ENCODE assay signal across 8 mouse cellular contexts in the genomic region with DNA sequence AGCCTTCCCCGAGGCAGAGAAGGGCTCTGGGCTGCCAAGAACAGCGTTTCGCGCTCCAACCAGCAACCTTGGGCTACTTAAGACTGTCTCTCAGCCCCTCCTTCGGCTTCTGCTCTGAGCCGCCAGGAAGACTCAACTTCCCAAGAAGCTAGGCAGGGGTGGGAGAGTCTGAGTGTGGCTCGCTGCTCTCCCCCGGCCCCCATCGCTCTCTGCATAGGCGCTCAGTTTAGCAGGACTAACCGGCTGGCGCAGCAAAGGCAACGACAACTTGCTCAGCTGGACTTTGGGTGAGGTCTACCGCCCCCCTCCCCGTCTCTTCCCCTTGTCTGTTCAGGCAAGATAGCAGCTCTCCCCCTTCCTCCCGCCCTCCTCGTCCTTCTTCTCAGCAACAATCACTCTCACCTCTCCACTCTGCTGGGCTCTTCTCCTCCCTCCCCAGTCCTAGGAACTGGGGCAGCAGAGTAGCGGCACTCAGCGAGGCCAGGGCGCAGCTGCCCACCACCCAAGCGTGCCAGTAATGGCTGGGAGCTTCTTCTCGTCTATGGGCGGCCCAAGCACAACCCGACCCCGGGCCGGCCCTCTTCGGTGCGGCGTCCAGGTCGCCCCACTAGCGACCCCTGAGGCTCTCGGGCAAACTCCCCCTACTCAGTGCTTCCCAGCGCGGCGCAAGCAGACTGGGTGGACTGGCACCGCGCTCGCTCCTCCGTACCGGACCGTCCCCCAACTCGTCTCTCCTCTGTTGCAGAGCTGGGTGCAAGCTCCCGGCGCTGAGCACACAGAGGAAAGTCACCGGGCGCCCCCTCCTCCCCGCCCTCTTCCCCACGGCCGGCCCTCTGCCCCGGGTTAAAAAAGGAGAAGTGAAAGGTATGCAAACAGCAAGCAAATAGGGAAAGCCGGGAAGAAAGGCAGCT. TPM values are rescaled to one million over a fixed set of nuclear protein-coding genes. Genes with fewer than 3 reads are reported as not detected.
A peak's percentile ranks its signal among the peaks of the same experiment; 100 is the strongest.
DNase-seq lines count a peak whose midpoint lies in the region; ATAC-seq and TF ChIP-seq lines count a peak whose summit lies in the region.

No protein-coding gene starts in this region.

- peak overlapping the region; percentile 12 for H3K4me3 ChIP-seq in spleen, adult 2 months (ENCODE audit: extremely low read depth, insufficient read depth, insufficient read length)
- peak overlapping the region; percentile 60 for H3K4me3 ChIP-seq in embryonic facial prominence, embryonic 13.5 days
- peak overlapping the region; percentile 54 for H3K4me3 ChIP-seq in hindbrain, embryonic 14.5 days (replicated peaks; ENCODE audit: low read length)
- peak overlapping the region; percentile 62 for H3K4me3 ChIP-seq in liver, embryonic 16.5 days (ENCODE audit: low read depth, low read length)

- ATAC-seq in embryonic facial prominence, embryonic 13.5 days (ENCODE audit: insufficient number of reproducible peaks, insufficient read depth, low FRiP score, low TSS enrichment, low read depth) = peak; percentile 48; the same call in 1 of the 2 replicates
- peak; percentile 44 for ATAC-seq in hindbrain, embryonic 14.5 days (ENCODE audit: low FRiP score)
- peak; percentile 30 for ATAC-seq in liver, embryonic 16.5 days (ENCODE audit: low read depth)

- TF ChIP-seq POLR2A in spleen, adult 2 months (IDR thresholded peaks at IDR 0.05; ENCODE audit: low read depth, low read length) = no peak

- no peaks in the 10 kb centered on the region; the same call in 1 of the 2 replicates for H3K4me1 ChIP-seq in spleen, adult 2 months (ENCODE audit: control insufficient read depth, insufficient read depth, insufficient read length)
- peaks cover 31% of the 10 kb centered on the region for H3K4me1 ChIP-seq in embryonic facial prominence, embryonic 13.5 days
- peaks cover 4% of the 10 kb centered on the region; the same call in 1 of the 2 replicates for H3K4me1 ChIP-seq in hindbrain, embryonic 14.5 days (replicated peaks; ENCODE audit: control insufficient read depth, insufficient read depth, low read length)
- H3K4me1 ChIP-seq in liver, embryonic 16.5 days (ENCODE audit: control insufficient read depth, low read depth, low read length) = no peaks in the 10 kb centered on the region; the same call in 1 of the 2 replicates

- no peaks in the 10 kb centered on the region for H3K9me3 ChIP-seq in embryonic facial prominence, embryonic 13.5 days
- H3K9me3 ChIP-seq in hindbrain, embryonic 14.5 days (ENCODE audit: control insufficient read depth, low read length) = no peaks in the 10 kb centered on the region
- H3K9me3 ChIP-seq in liver, embryonic 16.5 days (replicated peaks; ENCODE audit: control insufficient read depth, low read length) = no peaks in the 10 kb centered on the region

- H3K36me3 ChIP-seq in spleen, adult 2 months (ENCODE audit: control insufficient read depth, insufficient read depth, low read length) = no peaks in the 10 kb centered on the region
- no peaks in the 10 kb centered on the region for H3K36me3 ChIP-seq in embryonic facial prominence, embryonic 13.5 days
- H3K36me3 ChIP-seq in hindbrain, embryonic 14.5 days (replicated peaks; ENCODE audit: control insufficient read depth, insufficient read depth) = no peaks in the 10 kb centered on the region
- H3K36me3 ChIP-seq in liver, embryonic 16.5 days (ENCODE audit: control insufficient read depth, insufficient read depth) = no peaks in the 10 kb centered on the region

- peak overlapping the region; percentile 70 for H3K9ac ChIP-seq in embryonic facial prominence, embryonic 13.5 days
- peak overlapping the region; percentile 65 for H3K9ac ChIP-seq in hindbrain, embryonic 14.5 days
- peak overlapping the region; percentile 52 for H3K9ac ChIP-seq in liver, embryonic 16.5 days (ENCODE audit: low read depth, low read length)

- TF ChIP-seq CTCF in spleen, adult 2 months (IDR thresholded peaks at IDR 0.05; ENCODE audit: extremely low read depth, insufficient read depth, insufficient read length, insufficient replicate concordance) = no peak

- peaks cover 11% of the 10 kb centered on the region for H3K27me3 ChIP-seq in spleen, adult 2 months (ENCODE audit: control insufficient read depth, insufficient read depth, low read length)
- H3K27me3 ChIP-seq in embryonic facial prominence, embryonic 13.5 days = peaks cover 87% of the 10 kb centered on the region
- peaks cover 27% of the 10 kb centered on the region for H3K27me3 ChIP-seq in hindbrain, embryonic 14.5 days (ENCODE audit: control insufficient read depth, insufficient read depth, low read length)
- peaks cover 58% of the 10 kb centered on the region for H3K27me3 ChIP-seq in liver, embryonic 16.5 days (ENCODE audit: control insufficient read depth, insufficient read depth, low read depth, low read length)

- DNase-seq in spleen, adult 2 months (ENCODE audit: low read depth in 1 of 2, low spot score in 2 of 2) = no peak
- no peak for DNase-seq in spleen, postnatal 10 days (ENCODE audit: low spot score in 2 of 2)
- DNase-seq in hindbrain, embryonic 14.5 days (ENCODE audit: low spot score) = no peak
- DNase-seq in urinary bladder, postnatal 36 days (ENCODE audit: low spot score in 2 of 2) = no peak
- DNase-seq in urinary bladder, postnatal 10 days (ENCODE audit: low spot score) = no peak
- DNase-seq in spleen, postnatal 36 days (ENCODE audit: low spot score in 2 of 2) = no peak

- no peak overlapping the region for H3K27ac ChIP-seq in spleen, adult 2 months (ENCODE audit: insufficient read depth, low read length)
- H3K27ac ChIP-seq in embryonic facial prominence, embryonic 13.5 days = no peak overlapping the region
- H3K27ac ChIP-seq in hindbrain, embryonic 14.5 days = peak overlapping the region; percentile 89
- H3K27ac ChIP-seq in liver, embryonic 16.5 days (ENCODE audit: low read length) = peak overlapping the region; percentile 55

- WGBS in spleen, adult 2 months = 2% methylated on average over 50 of the region's 51 CpGs
- WGBS in embryonic facial prominence, embryonic 13.5 days = under 1% methylated on average over 51 of the region's 51 CpGs
- under 1% methylated on average over 51 of the region's 51 CpGs for WGBS in hindbrain, embryonic 14.5 days
- under 1% methylated on average over 51 of the region's 51 CpGs for WGBS in liver, embryonic 16.5 days (ENCODE audit: insufficient replicate concordance)

- peak overlapping the region; percentile 92 for H3K4me2 ChIP-seq in embryonic facial prominence, embryonic 13.5 days
- H3K4me2 ChIP-seq in hindbrain, embryonic 14.5 days (replicated peaks) = peak overlapping the region; percentile 77
- H3K4me2 ChIP-seq in liver, embryonic 16.5 days (ENCODE audit: low read depth, low read length) = peak overlapping the region; percentile 53

RNA-seq across cellular contexts. Expression of a gene that starts 1.5 kb away (rescaled TPM):
- polyA plus RNA-seq in spleen, adult 2 months (2012; rRNA removed) = 1.6 and 2.2 TPM in 2 replicates
- polyA plus RNA-seq in embryonic facial prominence, embryonic 13.5 days (2015; fragmentation: Nextera tagmentation; extraction: Ambion mirVana) = 1.3 and 1.7 TPM in 2 replicates
- 9.6 and 9.7 TPM in 2 replicates for polyA plus RNA-seq in hindbrain, embryonic 14.5 days (2014; fragmentation: Nextera tagmentation; extraction: Ambion mirVana)
- polyA plus RNA-seq in liver, embryonic 16.5 days (2015; fragmentation: Nextera tagmentation; extraction: Ambion mirVana) = 6.8 and 7.6 TPM in 2 replicates

Comparison
In these comparisons a context has a peak if more than half of its experiments do, and no peak if none do; other contexts are left out.
1. H3K27ac ChIP-seq: peak in hindbrain, embryonic 14.5 days (single experiment) and liver, embryonic 16.5 days (single experiment); none in spleen, adult 2 months (single experiment) and embryonic facial prominence, embryonic 13.5 days (single experiment).
2. H3K4me3 ChIP-seq: peak in every context shown above with its lines; median percentile 62 in liver, embryonic 16.5 days; 60 in embryonic facial prominence, embryonic 13.5 days; 54 in hindbrain, embryonic 14.5 days; 12 in spleen, adult 2 months.
3. Peak in every context shown above with its lines, with median percentiles within 50 percentile points of each other: ATAC-seq, H3K4me2 ChIP-seq and H3K9ac ChIP-seq.